Mouse (Mus musculus) limb, embryonic 12.5 days (tissue): ENCODE data around the gene Chn1. TPM values are rescaled to one million over a fixed set of nuclear protein-coding genes. Genes with fewer than 3 reads are reported as not detected.

Source experiments
- ATAC-seq: fragments of 200-750 bp; cut with Nextera tagmentation; 2 replicates; pipeline ENCODE4 v1.8.0; 2017; ENCODE audit warnings: low read depth, moderate TSS enrichment; ENCODE audit not compliant: insufficient number of reproducible peaks, insufficient read depth, low FRiP score, low TSS enrichment
- H3K27ac ChIP-seq: fragments of 300-500 bp; sonication (generic); 2 replicates; pipeline ENCODE4 v1.5.1; 2016; ENCODE audit warnings: mild to moderate bottlenecking, moderate library complexity
- H3K27me3 ChIP-seq: fragments of 300-500 bp; sonication (generic); 2 replicates; pipeline ENCODE4 v1.6.1; 2016; ENCODE audit warnings: mild to moderate bottlenecking, moderate library complexity
- H3K36me3 ChIP-seq: fragments of 300-500 bp; sonication (generic); 2 replicates; pipeline ENCODE4 v1.6.1; 2016; ENCODE audit warnings: mild to moderate bottlenecking, moderate library complexity
- H3K4me1 ChIP-seq: fragments of 300-500 bp; sonication (generic); replicated peaks from 2 replicates; pipeline ENCODE4 v1.6.1; 2016
- H3K4me2 ChIP-seq: fragments of 300-500 bp; sonication (generic); 2 replicates; pipeline ENCODE4 v1.6.1; 2016; ENCODE audit warnings: mild to moderate bottlenecking, moderate library complexity
- H3K4me3 ChIP-seq: fragments of 300-500 bp; sonication (generic); replicated peaks from 2 replicates; pipeline ENCODE4 v1.5.1; 2016; ENCODE audit warnings: mild to moderate bottlenecking
- H3K9ac ChIP-seq: fragments of 300-500 bp; sonication (generic); replicated peaks from 2 replicates; pipeline ENCODE4 v1.6.1; 2016; ENCODE audit warnings: mild to moderate bottlenecking, moderate library complexity
- H3K9me3 ChIP-seq: fragments of 300-500 bp; sonication (generic); 2 replicates; pipeline ENCODE4 v1.6.1; 2016; ENCODE audit warnings: mild to moderate bottlenecking, moderate library complexity
- WGBS: fragments of 180-500 bp; shearing (Covaris S2); methylation state at CpG from one replicate; pipeline ENCODE4 v1.1.7; 2016; 5-methylcytosine and 5-hydroxymethylcytosine counted together
- polyA plus RNA-seq: library from polyadenylated mRNA; unstranded; fragments of >200 nt; fragmentation: Nextera tagmentation; extraction: Ambion mirVana; gene quantifications from 2 replicates; pipeline ENCODE4 v1.2.1, GENCODE M21; 2016

The Chn1 gene
- polyA plus RNA-seq, 1 experiment from 2014 or later = 41.9 TPM

DNA sequence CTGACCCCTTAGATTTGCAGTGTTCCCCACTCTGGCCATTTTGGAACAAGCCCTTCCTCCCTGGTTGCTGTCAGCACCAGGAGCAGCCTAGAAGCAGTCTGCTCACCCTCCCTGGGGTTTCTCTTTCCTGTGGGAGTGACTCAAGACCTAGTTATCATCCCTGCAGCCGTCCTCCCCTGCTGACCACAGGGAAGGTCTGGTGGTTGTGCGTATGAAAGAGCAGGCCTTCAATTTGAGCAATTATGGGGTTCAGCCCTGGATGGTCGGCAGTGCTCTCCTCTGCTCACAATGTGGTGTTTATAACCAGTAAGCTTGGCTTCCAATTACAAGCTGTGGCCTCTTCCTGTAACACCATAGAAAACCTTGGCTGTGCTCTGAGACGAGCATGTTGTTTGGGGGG, 167.5 kb downstream of the Chn1 start:
- ATAC-seq = no peak

GRCm38 (mm10) chr2:73607146-73607545, 168.0 kb downstream of the Chn1 start:
- H3K9ac ChIP-seq = no peak overlapping the region
- peaks cover 17% of the 10 kb centered on the region for H3K4me1 ChIP-seq
- no peaks in the 10 kb centered on the region for H3K27me3 ChIP-seq
- 61% methylated on average over 2 of the region's 2 CpGs for WGBS
- H3K9me3 ChIP-seq = no peaks in the 10 kb centered on the region
- no peak overlapping the region for H3K4me3 ChIP-seq
- peaks cover 12% of the 10 kb centered on the region for H3K36me3 ChIP-seq
- H3K4me2 ChIP-seq = no peak overlapping the region
- no peak for ATAC-seq
- H3K27ac ChIP-seq = peak overlapping the region; percentile 64; the same call in 1 of the 2 replicates

More for the DNA sequence above, 167.5 kb downstream of the Chn1 start:
- 9% methylated on average over 4 of the region's 4 CpGs for WGBS
- no peak overlapping the region for H3K9ac ChIP-seq
- H3K4me1 ChIP-seq = peaks cover 17% of the 10 kb centered on the region
- no peaks in the 10 kb centered on the region for H3K9me3 ChIP-seq
- no peaks in the 10 kb centered on the region for H3K27me3 ChIP-seq
- peak overlapping the region; percentile 64 for H3K27ac ChIP-seq
- H3K4me2 ChIP-seq = no peak overlapping the region
- no peak overlapping the region for H3K4me3 ChIP-seq
- peaks cover 16% of the 10 kb centered on the region for H3K36me3 ChIP-seq

DNA sequence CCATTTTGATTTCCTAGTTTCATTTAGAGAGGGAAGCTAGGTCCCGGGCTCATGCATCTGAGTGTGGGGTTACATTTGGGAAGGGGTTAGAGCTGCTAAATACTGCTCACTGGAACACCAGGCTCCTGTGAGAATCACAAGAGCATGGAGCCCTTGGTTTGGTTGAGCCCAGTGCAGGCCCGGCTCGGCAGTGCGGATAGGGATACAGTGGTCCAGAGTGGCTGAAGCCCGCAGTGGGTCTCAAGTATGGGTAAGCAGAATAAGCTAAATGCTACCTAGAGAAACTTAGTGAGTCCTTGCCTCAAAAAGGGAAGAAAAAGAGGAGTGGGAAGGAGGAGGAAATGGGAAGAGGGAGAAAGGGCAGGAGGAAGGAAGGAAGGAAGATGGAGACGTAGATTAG, 168.5 kb downstream of the Chn1 start:
- peaks cover 17% of the 10 kb centered on the region for H3K4me1 ChIP-seq
- H3K4me3 ChIP-seq = no peak overlapping the region
- peaks cover 9% of the 10 kb centered on the region for H3K36me3 ChIP-seq
- no peak for ATAC-seq
- H3K9ac ChIP-seq = no peak overlapping the region
- H3K27ac ChIP-seq = no peak overlapping the region
- H3K9me3 ChIP-seq = no peaks in the 10 kb centered on the region
- WGBS = 94% methylated on average over 6 of the region's 6 CpGs
- no peaks in the 10 kb centered on the region for H3K27me3 ChIP-seq
- no peak overlapping the region for H3K4me2 ChIP-seq

- H3K27me3 ChIP-seq = no peaks in the 10 kb centered on the region
- H3K9me3 ChIP-seq = no peaks in the 10 kb centered on the region
- 79% methylated on average over 8 of the region's 8 CpGs for WGBS
These were observed 170.1 kb downstream of the Chn1 start for GRCm38 (mm10) chr2:73605077-73605476.

GRCm38 (mm10) chr2:73604579-73604978, 170.6 kb downstream of the Chn1 start:
- H3K4me3 ChIP-seq = no peak overlapping the region
- WGBS = 87% methylated on average over 2 of the region's 2 CpGs
- ATAC-seq = no peak
- no peak overlapping the region for H3K4me2 ChIP-seq
- H3K4me1 ChIP-seq = peaks cover 24% of the 10 kb centered on the region
- H3K9me3 ChIP-seq = no peaks in the 10 kb centered on the region
- no peaks in the 10 kb centered on the region for H3K36me3 ChIP-seq
- H3K9ac ChIP-seq = no peak overlapping the region
- no peaks in the 10 kb centered on the region for H3K27me3 ChIP-seq
- no peak overlapping the region for H3K27ac ChIP-seq

More at GRCm38 (mm10) chr2:73605077-73605476, 170.1 kb downstream of the Chn1 start:
- H3K4me1 ChIP-seq = peaks cover 24% of the 10 kb centered on the region
- no peaks in the 10 kb centered on the region for H3K36me3 ChIP-seq
- no peak overlapping the region for H3K9ac ChIP-seq
- H3K4me3 ChIP-seq = no peak overlapping the region
- ATAC-seq = no peak
- no peak overlapping the region for H3K4me2 ChIP-seq
- H3K27ac ChIP-seq = no peak overlapping the region

GRCm38 (mm10) chr2:73600650-73601049, 174.5 kb downstream of the Chn1 start:
- H3K4me2 ChIP-seq = no peak overlapping the region
- no peaks in the 10 kb centered on the region for H3K27me3 ChIP-seq
- H3K27ac ChIP-seq = no peak overlapping the region
- no peak for ATAC-seq
- H3K9ac ChIP-seq = no peak overlapping the region
- WGBS = 7% methylated on average over 2 of the region's 2 CpGs
- H3K4me1 ChIP-seq = peaks cover 20% of the 10 kb centered on the region
- H3K9me3 ChIP-seq = no peaks in the 10 kb centered on the region
- no peak overlapping the region for H3K4me3 ChIP-seq
- no peaks in the 10 kb centered on the region for H3K36me3 ChIP-seq

- H3K9me3 ChIP-seq = no peaks in the 10 kb centered on the region
- H3K4me2 ChIP-seq = no peak overlapping the region
- H3K27ac ChIP-seq = no peak overlapping the region
- no peak for ATAC-seq
- H3K4me3 ChIP-seq = no peak overlapping the region
- no peaks in the 10 kb centered on the region for H3K27me3 ChIP-seq
- H3K9ac ChIP-seq = no peak overlapping the region
- H3K4me1 ChIP-seq = peaks cover 28% of the 10 kb centered on the region
- no peaks in the 10 kb centered on the region for H3K36me3 ChIP-seq
- 94% methylated on average over 11 of the region's 11 CpGs for WGBS
These were observed 177.4 kb downstream of the Chn1 start for GRCm38 (mm10) chr2:73597772-73598171.

DNA sequence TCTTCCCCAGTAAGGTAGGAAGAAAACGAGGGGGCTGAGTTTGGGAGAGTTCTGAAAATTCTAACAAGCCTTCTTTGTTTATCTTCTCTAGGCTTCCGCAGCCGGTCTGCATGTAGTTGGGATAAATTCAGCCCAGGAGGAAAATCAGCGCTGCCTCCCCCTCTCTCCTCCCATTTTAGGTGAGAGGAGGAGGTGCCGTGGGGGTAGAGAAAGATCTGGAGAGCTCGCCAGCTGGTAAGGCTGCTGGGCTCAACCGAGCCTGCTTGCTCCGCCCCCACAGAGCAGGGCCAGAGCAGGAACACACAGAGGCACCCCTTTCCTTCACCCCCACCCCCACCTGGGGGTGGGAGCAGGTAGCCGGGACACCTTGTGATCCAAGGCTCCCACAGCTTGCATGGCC, 178.4 kb downstream of the Chn1 start:
- WGBS = 10% methylated on average over 9 of the region's 9 CpGs
- 0 out of 2 replicates have a peak, but pooled peaks have one; percentile 20 for ATAC-seq
- 0 out of 2 replicates have a peak overlapping the region, but pooled peaks have one; percentile 8 for H3K4me3 ChIP-seq

GRCm38 (mm10) chr2:73596326-73596725, 178.8 kb downstream of the Chn1 start:
- Histone ChIP-seq H3K27ac (peak overlapping the region; percentile 66), H3K4me3 (no peak overlapping the region)

More for the DNA sequence above, 178.4 kb downstream of the Chn1 start:
- no peaks in the 10 kb centered on the region for H3K9me3 ChIP-seq
- no peaks in the 10 kb centered on the region for H3K27me3 ChIP-seq
- peaks cover 38% of the 10 kb centered on the region for H3K4me1 ChIP-seq
- peak overlapping the region; percentile 51 for H3K4me2 ChIP-seq
- H3K9ac ChIP-seq = no peak overlapping the region
- peak overlapping the region; percentile 66 for H3K27ac ChIP-seq
- no peaks in the 10 kb centered on the region for H3K36me3 ChIP-seq

DNA sequence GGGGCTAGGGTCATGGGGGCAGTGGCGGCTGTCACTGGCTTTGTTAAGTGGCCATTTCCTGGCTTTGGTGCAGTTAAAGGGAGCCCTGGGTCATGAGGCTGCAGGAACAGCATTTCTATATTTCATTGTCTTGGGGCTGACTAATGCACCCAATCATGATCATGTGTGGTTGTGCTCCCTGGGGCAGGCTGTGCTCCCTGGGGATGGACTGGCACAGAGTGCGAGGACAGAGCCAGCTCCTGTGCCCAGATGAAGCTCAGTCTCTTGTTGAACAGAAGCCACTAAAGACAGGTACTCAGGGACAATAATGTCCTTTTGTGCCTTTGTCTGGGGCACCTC, 182.1 kb downstream of the Chn1 start:
- H3K27ac ChIP-seq = no peak overlapping the region
- WGBS = 51% methylated on average over 2 of the region's 2 CpGs
- H3K36me3 ChIP-seq = no peaks in the 10 kb centered on the region
- H3K9me3 ChIP-seq = no peaks in the 10 kb centered on the region
- no peak overlapping the region for H3K4me3 ChIP-seq
- H3K4me2 ChIP-seq = no peak overlapping the region
- peaks cover 52% of the 10 kb centered on the region for H3K4me1 ChIP-seq
- H3K9ac ChIP-seq = no peak overlapping the region
- ATAC-seq = no peak
- peaks cover 6% of the 10 kb centered on the region; the same call in 1 of the 2 replicates for H3K27me3 ChIP-seq

More at GRCm38 (mm10) chr2:73596326-73596725, 178.8 kb downstream of the Chn1 start:
- no peaks in the 10 kb centered on the region for H3K27me3 ChIP-seq
- H3K4me2 ChIP-seq = peak overlapping the region; percentile 51
- no peak overlapping the region for H3K9ac ChIP-seq
- 66% methylated on average over 5 of the region's 5 CpGs for WGBS
- no peaks in the 10 kb centered on the region for H3K36me3 ChIP-seq
- H3K9me3 ChIP-seq = no peaks in the 10 kb centered on the region
- peaks cover 41% of the 10 kb centered on the region for H3K4me1 ChIP-seq
- no peak for ATAC-seq

GRCm38 (mm10) chr2:73592231-73593100, 182.7 kb downstream of the Chn1 start:
- H3K9me3 ChIP-seq = no peaks in the 10 kb centered on the region
- no peak overlapping the region for H3K4me2 ChIP-seq
- no peak overlapping the region for H3K9ac ChIP-seq
- no peak for ATAC-seq
- H3K27ac ChIP-seq = no peak overlapping the region; the same call in 1 of the 2 replicates
- no peaks in the 10 kb centered on the region for H3K36me3 ChIP-seq
- no peak overlapping the region for H3K4me3 ChIP-seq
- peaks cover 6% of the 10 kb centered on the region; the same call in 1 of the 2 replicates for H3K27me3 ChIP-seq
- WGBS = 63% methylated on average over 14 of the region's 14 CpGs
- H3K4me1 ChIP-seq = peaks cover 52% of the 10 kb centered on the region
